Mouse (Mus musculus): ENCODE measurements at regions not wholly inside any gene's neighbourhood (a gene's known extent, or its start where the extent isn't known, plus 50 kb on each side); places are given as distances from the start of the nearest gene placed in this dataset.
A peak's percentile ranks its signal among the peaks of the same experiment; 100 is the strongest.

DNA sequence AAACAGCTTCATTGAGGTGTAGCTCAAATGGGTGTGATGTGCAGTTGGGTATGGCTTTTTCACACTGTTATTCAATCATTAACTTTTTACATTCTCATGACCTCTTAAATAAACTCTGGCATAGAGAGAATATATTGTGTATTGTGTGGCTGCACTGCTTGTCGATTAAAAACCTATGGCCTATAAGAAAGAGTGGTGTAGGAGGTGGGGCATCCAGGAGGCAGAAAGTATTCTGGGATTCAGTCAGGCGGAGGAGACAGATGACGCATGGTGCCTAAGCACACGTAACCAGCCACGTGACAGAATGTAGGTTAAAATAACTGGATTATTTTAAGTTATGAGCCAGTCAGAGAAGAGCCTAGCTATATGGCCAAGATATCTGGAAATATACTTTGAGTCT, 78.2 kb upstream of the Slc16a7 start:
- DNase-seq (ENCODE audit: low read depth, low spot score) = no peak

DNA sequence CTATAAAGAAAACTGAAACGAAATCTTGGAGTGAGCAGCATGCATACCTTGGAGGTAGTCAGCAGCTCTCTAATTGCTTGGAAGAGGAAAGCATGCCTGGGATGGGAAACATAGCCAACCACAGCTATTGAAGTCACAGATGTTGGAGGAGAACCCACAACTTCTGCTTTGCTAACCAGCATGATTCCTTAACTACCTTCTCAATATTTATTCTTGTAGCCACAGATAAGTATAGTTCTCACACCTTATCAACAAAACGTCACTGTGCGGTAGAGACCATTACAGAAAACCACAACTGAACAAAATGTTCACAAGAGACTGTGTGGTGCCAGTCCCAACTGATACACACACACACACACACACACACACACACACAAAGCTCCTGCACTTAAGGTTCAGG, 99.1 kb upstream of the Slc16a7 start:
- no peak for DNase-seq (ENCODE audit: low read depth, low spot score)

GRCm38 (mm10) chr10:125490395-125490794, 101.1 kb upstream of the Slc16a7 start:
- no peak for DNase-seq (ENCODE audit: low read depth, low spot score)

DNA sequence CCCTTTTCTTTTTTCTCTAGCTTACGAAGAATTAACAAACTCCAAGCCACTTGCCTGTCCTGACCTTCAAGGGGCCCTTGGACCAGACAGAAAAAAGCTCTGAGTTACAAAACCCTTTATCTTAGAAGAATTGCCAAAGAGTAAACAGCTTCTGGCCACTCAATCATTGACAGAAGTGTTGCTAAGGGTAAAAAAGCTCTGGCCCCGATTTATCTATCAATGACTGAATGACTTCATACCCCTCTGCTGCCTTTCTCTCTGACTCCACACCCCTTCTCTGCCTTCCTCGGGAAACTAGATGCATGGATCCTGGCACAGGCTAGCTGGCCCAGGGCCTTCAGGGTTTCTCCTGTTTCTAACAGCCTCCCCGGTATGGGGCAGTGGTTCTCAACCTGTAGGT, 105.2 kb upstream of the Slc16a7 start:
- no peak for DNase-seq (ENCODE audit: low read depth, low spot score)

- DNase-seq (ENCODE audit: low read depth, low spot score) = no peak
These were observed 109.1 kb upstream of the Slc16a7 start for GRCm38 (mm10) chr10:125498347-125498746.

DNA sequence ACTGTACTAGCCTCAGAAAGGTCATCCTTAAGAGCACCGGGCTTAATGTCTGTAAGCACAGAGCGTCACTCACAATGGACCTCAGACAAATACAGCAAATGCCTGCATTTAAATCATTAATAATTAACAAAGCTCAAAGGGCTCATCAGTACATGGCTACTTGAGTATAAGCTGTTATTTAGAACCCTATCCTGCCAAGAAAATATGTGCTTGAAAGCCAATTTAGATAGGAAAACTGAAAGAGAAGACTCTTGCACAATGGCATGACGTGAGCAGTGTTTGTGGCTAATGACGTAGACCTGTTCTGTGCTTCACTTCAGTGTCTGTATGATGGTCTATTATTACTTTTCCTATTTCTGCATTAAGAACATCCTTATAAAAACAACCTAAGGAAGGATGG, 111.1 kb upstream of the Slc16a7 start:
- no peak for DNase-seq (ENCODE audit: low read depth, low spot score)

DNA sequence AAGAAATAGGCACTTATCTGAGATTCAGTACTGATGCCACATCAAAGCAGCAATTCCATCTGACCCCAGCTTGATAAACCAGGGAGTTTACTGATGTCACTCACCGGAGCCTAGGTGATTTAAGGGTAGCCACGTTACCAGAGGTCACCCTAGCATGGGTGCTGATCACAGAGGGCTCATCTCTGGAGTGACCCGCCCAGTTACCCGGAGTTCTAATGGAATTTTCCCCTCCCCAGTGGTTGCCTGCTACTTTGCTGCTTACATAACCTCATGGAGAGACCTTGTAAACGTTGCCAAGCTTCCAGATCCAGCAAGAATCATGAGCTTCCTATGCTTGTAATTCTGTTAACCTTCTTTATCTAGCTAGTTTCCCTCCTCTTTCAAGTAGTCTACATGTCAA, 125.8 kb upstream of the Slc16a7 start:
- DNase-seq (ENCODE audit: low read depth, low spot score) = no peak

DNA sequence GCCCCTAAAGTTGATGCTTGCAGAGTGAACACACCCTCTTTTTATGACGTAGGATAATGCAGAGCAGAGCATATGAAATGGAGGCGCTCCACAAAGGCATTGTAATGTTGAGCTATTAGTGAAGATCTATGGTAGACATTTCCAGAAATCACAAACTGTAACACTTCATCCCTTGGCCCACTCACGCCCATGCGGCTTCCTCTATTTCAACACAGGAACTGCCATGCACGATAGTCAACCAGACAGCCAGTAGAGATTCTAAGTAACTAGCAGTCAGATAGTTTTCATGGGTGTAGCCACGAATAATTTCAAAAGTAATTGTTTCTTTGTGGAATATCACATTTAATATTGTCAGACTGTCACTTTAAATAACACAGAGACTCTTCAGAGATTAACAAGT, 141.6 kb upstream of the Slc16a7 start:
- DNase-seq (ENCODE audit: low read depth, low spot score) = no peak

GRCm38 (mm10) chr10:125538316-125538715, 149.1 kb upstream of the Slc16a7 start:
- DNase-seq (ENCODE audit: low read depth, low spot score) = peak; percentile 3

DNA sequence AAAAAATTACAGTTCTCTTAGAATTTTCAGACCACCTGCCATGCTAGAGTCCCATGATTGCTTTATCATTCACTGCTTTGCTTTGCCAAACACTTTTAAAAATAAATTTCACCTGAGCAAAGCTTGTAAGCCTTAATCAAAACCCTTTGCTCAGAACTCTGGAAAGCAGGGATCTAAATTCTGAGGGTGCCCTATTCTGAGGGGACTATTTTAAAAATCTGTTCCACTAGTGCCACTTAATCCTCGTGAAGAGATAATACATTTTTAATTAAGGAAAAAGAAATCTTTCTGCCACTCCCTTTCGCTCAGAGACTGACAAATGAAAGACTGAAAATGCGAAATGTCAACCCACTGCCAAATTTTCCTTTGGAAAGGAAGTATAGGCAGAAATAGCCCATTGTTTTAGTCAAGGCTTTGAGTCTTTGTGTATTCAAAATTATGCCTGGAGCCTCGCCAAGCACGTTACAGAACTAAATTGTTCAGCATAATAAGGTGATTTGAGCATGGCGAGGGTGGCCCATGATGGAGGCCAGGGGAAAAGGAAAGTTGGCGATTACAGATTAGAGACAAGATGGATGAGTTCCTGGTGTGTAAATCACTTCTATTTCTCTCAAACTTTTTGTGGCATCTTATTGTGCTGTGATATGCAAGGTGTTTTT, 197.4 kb upstream of the Slc16a7 start:
- DNase-seq (ENCODE audit: low read depth, low spot score) = no peak

GRCm38 (mm10) chr10:125593006-125593405, 203.7 kb upstream of the Slc16a7 start:
- no peak for DNase-seq (ENCODE audit: low read depth, low spot score)

GRCm38 (mm10) chr10:125607787-125608617, 218.7 kb upstream of the Slc16a7 start:
- DNase-seq (ENCODE audit: low read depth, low spot score) = no peak

GRCm38 (mm10) chr10:125610353-125610752, 221.1 kb upstream of the Slc16a7 start:
- DNase-seq (ENCODE audit: low read depth, low spot score) = no peak

- no peak for DNase-seq (ENCODE audit: low read depth, low spot score)
These were observed 223.5 kb upstream of the Slc16a7 start for GRCm38 (mm10) chr10:125612773-125613172.

GRCm38 (mm10) chr10:125621376-125621775, 232.1 kb upstream of the Slc16a7 start:
- no peak for DNase-seq (ENCODE audit: low read depth, low spot score)

- DNase-seq (ENCODE audit: low read depth, low spot score) = no peak
These were observed 234.6 kb upstream of the Slc16a7 start for GRCm38 (mm10) chr10:125623836-125624235.

DNA sequence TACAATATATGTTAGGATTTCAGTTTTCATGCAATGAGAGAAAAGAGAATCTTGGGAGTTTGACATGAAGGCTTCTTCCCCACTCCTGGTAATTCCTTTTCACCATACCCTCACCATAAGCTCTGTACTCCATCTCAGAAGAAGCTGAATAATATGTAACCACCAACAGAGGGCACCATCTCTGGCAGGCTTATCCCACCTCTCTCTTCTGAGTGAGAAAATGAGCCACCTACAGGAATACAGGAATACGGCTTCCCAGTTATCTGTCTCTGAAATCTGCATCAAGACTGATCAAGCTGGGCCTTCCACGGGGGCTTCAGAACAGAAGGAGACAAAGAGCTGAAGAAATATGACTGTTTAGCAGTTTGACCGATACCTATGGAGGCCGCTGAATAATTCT, 278.6 kb upstream of the Slc16a7 start:
- no peak for DNase-seq (ENCODE audit: low read depth, low spot score)

DNA sequence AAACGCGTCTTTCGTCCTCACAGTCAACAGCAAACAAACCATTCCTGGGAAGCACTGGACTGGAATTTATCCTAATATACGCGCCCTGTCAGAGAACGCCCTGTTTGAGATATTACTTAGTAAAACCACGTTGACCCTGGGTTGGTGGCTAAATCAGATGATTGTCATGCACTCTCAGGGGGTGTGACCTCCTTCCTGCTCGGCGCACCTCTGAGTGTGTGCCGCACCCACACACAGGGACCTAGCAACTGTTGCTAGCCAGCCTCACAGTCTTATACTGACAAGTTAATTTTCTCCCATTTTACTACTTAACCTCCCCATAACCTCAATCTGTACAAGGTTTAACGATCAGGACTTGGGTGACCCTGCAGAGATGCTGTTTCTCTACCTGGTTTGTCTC, 284.4 kb upstream of the Slc16a7 start:
- no peak for DNase-seq (ENCODE audit: low read depth, low spot score)

- no peak for DNase-seq (ENCODE audit: low read depth, low spot score)
These were observed 286.3 kb upstream of the Lrig3 start for GRCm38 (mm10) chr10:125679644-125680043.

DNA sequence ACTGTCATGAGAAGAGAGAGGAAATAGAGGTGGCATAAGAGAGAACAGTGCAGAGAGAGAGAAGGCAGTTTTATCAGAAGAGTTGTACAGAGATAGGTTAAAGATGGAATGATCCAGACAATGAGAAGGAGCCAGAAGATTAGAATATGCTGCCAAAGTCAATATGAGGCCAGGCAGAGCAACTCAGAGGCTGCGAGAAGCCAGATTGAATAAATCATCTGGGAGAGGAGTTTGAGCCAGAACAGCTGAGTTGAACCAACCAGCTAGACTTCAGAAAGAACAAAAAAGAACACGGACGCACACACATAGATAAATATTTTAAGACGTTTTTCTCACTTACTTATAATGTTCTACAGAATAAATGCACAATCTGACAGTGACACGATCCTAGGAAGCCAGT, 280.8 kb upstream of the Lrig3 start:
- DNase-seq (ENCODE audit: low read depth, low spot score) = no peak

- no peak for DNase-seq (ENCODE audit: low read depth, low spot score)
These were observed 272.5 kb upstream of the Lrig3 start for GRCm38 (mm10) chr10:125693505-125693904.

DNA sequence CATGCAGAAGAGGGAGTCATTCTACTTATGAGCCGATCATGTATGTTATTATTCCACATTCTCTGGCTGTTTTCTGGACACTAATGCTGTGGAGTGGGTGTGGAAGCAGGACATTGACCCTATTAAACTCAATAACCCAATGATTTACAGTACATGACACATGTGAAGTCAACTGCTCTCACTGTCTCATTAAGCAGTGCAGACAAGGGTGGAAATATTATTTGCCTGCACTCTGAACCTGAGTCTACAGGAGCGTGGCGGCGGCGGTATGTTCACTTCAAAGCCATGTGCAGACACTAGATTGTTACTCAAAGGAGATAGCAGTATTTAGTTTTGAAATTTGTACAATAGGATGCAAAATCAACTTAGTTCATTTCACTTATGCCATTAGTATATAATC, 269.8 kb upstream of the Lrig3 start:
- no peak for DNase-seq (ENCODE audit: low read depth, low spot score)

DNA sequence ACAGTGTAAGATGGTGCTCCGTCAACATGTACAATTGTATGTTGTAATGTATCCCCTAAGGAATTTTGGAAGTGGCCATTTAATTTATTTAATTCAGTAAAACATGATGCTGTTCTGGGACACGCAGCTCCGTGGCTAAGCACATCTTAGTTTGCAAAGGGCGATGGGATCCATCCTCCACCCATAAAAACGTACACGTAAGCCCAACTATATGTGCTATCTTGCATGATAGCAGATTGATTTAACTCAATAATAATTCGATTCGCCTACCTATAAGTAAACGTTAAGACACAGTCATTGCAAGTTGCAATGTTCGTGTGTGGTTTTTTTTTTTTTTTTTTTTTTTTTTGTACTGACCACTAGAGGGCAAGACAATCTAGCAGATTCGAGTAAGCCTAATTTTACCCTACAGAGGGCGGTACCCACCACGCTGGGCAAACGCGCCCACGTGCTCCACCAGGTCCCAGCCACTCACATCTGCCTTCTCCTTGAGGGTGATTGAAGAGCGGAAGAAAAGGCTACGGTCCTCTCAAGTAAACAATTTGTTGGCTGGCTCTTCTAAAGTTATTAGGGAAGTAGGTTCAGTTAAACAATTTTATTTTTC, 240.8 kb upstream of the Lrig3 start:
- DNase-seq (ENCODE audit: low read depth, low spot score) = peak; percentile 3
